Mouse (Mus musculus) cerebellum, postnatal 14 days (tissue): ENCODE results near the gene Lrp8.

Source experiments
- DNase-seq, 2 experiments: peaks; one replicate each; pipeline ENCODE4 v3.0.0; 2021; ENCODE audit warnings: mixed read lengths in 2 of 2

Gene Lrp8

GRCm38 (mm10) chr4:107802185-107802449 is at the start of gene Lrp8:
TSS of gene Lrp8 (plus strand) at chr4:107802261.
- no peak for DNase-seq

GRCm38 (mm10) chr4:107756222-107756621 is 45.8 kb upstream of the Lrp8 start:
- no peak for DNase-seq

- DNase-seq: peak; percentile 57 to 59
Measured at GRCm38 (mm10) chr4:107757487-107758470, 44.3 kb upstream of the Lrp8 start.

- no peak for DNase-seq
Measured at GRCm38 (mm10) chr4:107758938-107759337, 43.1 kb upstream of the Lrp8 start.

GRCm38 (mm10) chr4:107763001-107763400 is 39.1 kb upstream of the Lrp8 start:
- DNase-seq: no peak

- no peak for DNase-seq
Measured at GRCm38 (mm10) chr4:107763598-107763997, 38.5 kb upstream of the Lrp8 start.

GRCm38 (mm10) chr4:107765196-107765813 is 36.8 kb upstream of the Lrp8 start:
- DNase-seq: no peak

GRCm38 (mm10) chr4:107766182-107766581 is 35.9 kb upstream of the Lrp8 start:
- DNase-seq: no peak

- DNase-seq: no peak
Measured at GRCm38 (mm10) chr4:107772122-107772825, 29.8 kb upstream of the Lrp8 start.

- no peak for DNase-seq
Measured at GRCm38 (mm10) chr4:107774868-107775267, 27.2 kb upstream of the Lrp8 start.

- peak in 1 of 2 experiments; percentile 13 for DNase-seq
Measured at GRCm38 (mm10) chr4:107775672-107776071, 26.4 kb upstream of the Lrp8 start.

- no peak for DNase-seq
Measured at GRCm38 (mm10) chr4:107776990-107777673, 24.9 kb upstream of the Lrp8 start.

GRCm38 (mm10) chr4:107783541-107783940 is 18.5 kb upstream of the Lrp8 start:
- no peak for DNase-seq

GRCm38 (mm10) chr4:107788841-107789240 is 13.2 kb upstream of the Lrp8 start:
- no peak for DNase-seq

- DNase-seq: no peak
Measured at GRCm38 (mm10) chr4:107800801-107801200, 1.3 kb upstream of the Lrp8 start.

- peak; percentile 88 to 90 for DNase-seq
Measured at GRCm38 (mm10) chr4:107801366-107802184, 486 bp upstream of the Lrp8 start.

- peak; percentile 67 for DNase-seq
Measured at GRCm38 (mm10) chr4:107802450-107803331, 630 bp downstream of the Lrp8 start.

- peak; percentile 80 to 82 for DNase-seq
Measured at GRCm38 (mm10) chr4:107803351-107804106, 1.5 kb downstream of the Lrp8 start.

- DNase-seq: peak in 1 of 2 experiments; percentile 32
Measured at GRCm38 (mm10) chr4:107805491-107805890, 3.4 kb downstream of the Lrp8 start.

GRCm38 (mm10) chr4:107807796-107808195 is 5.7 kb downstream of the Lrp8 start:
- DNase-seq: peak in 1 of 2 experiments; percentile 14
